Mouse (Mus musculus) ES-E14 (cell line): ENCODE data around the gene Ccnl1.

Experiments used
- MAFK ChIP-seq: IDR thresholded peaks from 2 replicates; pipeline ENCODE4 v1.6.1; 2014; ENCODE audit warnings: mild to moderate bottlenecking, low read depth, low read length, inconsistent platforms; ENCODE audit not compliant: insufficient read depth
- ZC3H11A ChIP-seq: IDR thresholded peaks from 2 replicates; pipeline ENCODE4 v1.6.1; 2012; ENCODE audit warnings: low read depth, mild to moderate bottlenecking, inconsistent platforms, low read length, borderline replicate concordance

GRCm38 (mm10) chr3:65954499-65955391 lies 3.3 kb downstream of the Ccnl1 start:
- no peak for TF ChIP-seq MAFK
- TF ChIP-seq ZC3H11A, result no peak
